ENCODE assay signal across 24 mouse cellular contexts in genomic region chr4:89169739-89170138, GRCm38 (mm10). TPM values are rescaled to one million over a fixed set of nuclear protein-coding genes. Genes with fewer than 3 reads are reported as not detected.
DNase-seq lines count a peak whose midpoint lies in the region; ATAC-seq and TF ChIP-seq lines count a peak whose summit lies in the region.
"Had no signal": no experiment of that assay in that cellular context is flagged by ENCODE, and none has a peak within 500 bp of the region (broad histone marks: within the 10 kb centered on the region; RNA-seq: fewer than 3 reads in every experiment).

No protein-coding gene starts in this region.

- no peak overlapping the region for H3K9ac ChIP-seq in forebrain, embryonic 15.5 days (replicated peaks)
- H3K9ac ChIP-seq: embryonic facial prominence, embryonic 13.5 days; heart, embryonic 12.5 days; hindbrain, embryonic 13.5 days had no signal

- H3K36me3 ChIP-seq in forebrain, embryonic 15.5 days = peaks cover 18% of the 10 kb centered on the region
- peaks cover 100% of the 10 kb centered on the region for H3K36me3 ChIP-seq in hindbrain, embryonic 10.5 days

- TF ChIP-seq CTCF in embryonic fibroblast, embryonic 13.5 days (IDR thresholded peaks at IDR 0.05; ENCODE audit: borderline replicate concordance, insufficient read depth, low read length) = no peak

- no peaks in the 10 kb centered on the region for H3K9me3 ChIP-seq in forebrain, embryonic 15.5 days
- H3K9me3 ChIP-seq in hindbrain, embryonic 10.5 days = peaks cover 7% of the 10 kb centered on the region; the same call in 1 of the 2 replicates
- H3K9me3 ChIP-seq: embryonic facial prominence, embryonic 13.5 days; hindbrain, embryonic 13.5 days had no signal

- no peak for TF ChIP-seq POLR2A in embryonic fibroblast, embryonic 13.5 days (IDR thresholded peaks at IDR 0.05; ENCODE audit: low read depth, low read length)

- H3K4me2 ChIP-seq in forebrain, embryonic 15.5 days (replicated peaks) = no peak overlapping the region
- H3K4me2 ChIP-seq: embryonic facial prominence, embryonic 13.5 days; heart, embryonic 12.5 days; hindbrain, embryonic 13.5 days had no signal

- peak overlapping the region; percentile 72 for H3K27ac ChIP-seq in embryonic fibroblast, embryonic 13.5 days (ENCODE audit: insufficient read depth, low read length)
- H3K27ac ChIP-seq in forebrain, embryonic 15.5 days (replicated peaks) = no peak overlapping the region
- no peak overlapping the region for H3K27ac ChIP-seq in hindbrain, embryonic 10.5 days
- H3K27ac ChIP-seq: embryonic facial prominence, embryonic 13.5 days; heart, adult 2 months; hindbrain, embryonic 13.5 days; hindbrain, postnatal 0 days had no signal

- 90% methylated on average over 4 of the region's 4 CpGs for WGBS in forebrain, embryonic 15.5 days
- WGBS in hindbrain, embryonic 10.5 days = 81% methylated on average over 4 of the region's 4 CpGs

- DNase-seq in 3134 (ENCODE audit: extremely low read depth, insufficient read length, low spot score) (peak; percentile 63), 3T3-L1 (ENCODE audit: low read depth, low spot score) (peak; percentile 99), R1 (ENCODE audit: low read depth, low spot score) (peak; percentile 21)
- no peak for DNase-seq in hindbrain, embryonic 10.5 days (ENCODE audit: low spot score)
- no peak for DNase-seq in urinary bladder, postnatal 25 days (ENCODE audit: low spot score)
- DNase-seq in urinary bladder, adult 2 months (ENCODE audit: low spot score) = no peak
- DNase-seq: adrenal gland, adult 2 months; adrenal gland, postnatal 25 days; cerebellum, adult 18-20 months; cerebellum, adult 9-11 months; cerebellum, postnatal 36 days; gastrocnemius, postnatal 10 days; heart, adult 2 months; heart, postnatal 36 days; kidney, adult 2 months had no signal

- ATAC-seq in forebrain, embryonic 15.5 days (replicated peaks) = no peak
- ATAC-seq: forebrain, embryonic 16.5 days; hindbrain, postnatal 0 days had no signal

- H3K4me3 ChIP-seq in embryonic fibroblast, embryonic 13.5 days (ENCODE audit: insufficient read depth, low read length) = no peak overlapping the region
- H3K4me3 ChIP-seq in forebrain, embryonic 15.5 days = no peak overlapping the region
- no peak overlapping the region for H3K4me3 ChIP-seq in hindbrain, embryonic 10.5 days
- H3K4me3 ChIP-seq: embryonic facial prominence, embryonic 13.5 days; erythroblast, embryonic 14.5 days; heart, adult 2 months; heart, embryonic 12.5 days; hindbrain, embryonic 13.5 days had no signal

- H3K4me1 ChIP-seq in embryonic fibroblast, embryonic 13.5 days (ENCODE audit: control insufficient read depth, insufficient read depth, low read length) = peaks cover 4% of the 10 kb centered on the region; the same call in 1 of the 2 replicates
- no peaks in the 10 kb centered on the region for H3K4me1 ChIP-seq in forebrain, embryonic 15.5 days
- no peaks in the 10 kb centered on the region for H3K4me1 ChIP-seq in hindbrain, embryonic 10.5 days (replicated peaks)
- H3K4me1 ChIP-seq: embryonic facial prominence, embryonic 13.5 days; heart, embryonic 12.5 days; hindbrain, embryonic 13.5 days had no signal

- H3K27me3 ChIP-seq in forebrain, embryonic 15.5 days = no peaks in the 10 kb centered on the region
- H3K27me3 ChIP-seq in hindbrain, embryonic 10.5 days (ENCODE audit: insufficient read depth, poor library complexity, severe bottlenecking) = no peaks in the 10 kb centered on the region
- H3K27me3 ChIP-seq: CH12.LX; embryonic facial prominence, embryonic 13.5 days; heart, embryonic 12.5 days; hindbrain, embryonic 13.5 days had no signal

RNA-seq across cellular contexts. Expression of gene Mtap, which starts 32.8 kb away (rescaled TPM):
- 86.7 and 92.6 TPM in 2 replicates for polyA plus RNA-seq in embryonic fibroblast, embryonic 13.5 days (2011; ENCODE audit: insufficient read length, low read depth, missing spikeins)
- polyA plus RNA-seq in forebrain, embryonic 15.5 days (2015; fragmentation: Nextera tagmentation; extraction: Ambion mirVana) = 27.8 and 29.3 TPM in 2 replicates
- 80.2 and 107 TPM in 2 replicates for polyA plus RNA-seq in hindbrain, embryonic 10.5 days (2016; fragmentation: Nextera tagmentation; extraction: Ambion mirVana)
- 30.8 and 34.2 TPM in 2 replicates for polyA plus RNA-seq in urinary bladder, adult 2 months (2012; rRNA removed)
- polyA plus RNA-seq: erythroblast, embryonic 14.5 days had no signal

Comparison
In these comparisons a context has a peak if more than half of its experiments do, and no peak if none do; other contexts are left out.
1. DNase-seq: peak in 3134 (single experiment), 3T3-L1 (single experiment) and R1 (single experiment); none in hindbrain, embryonic 10.5 days (single experiment), urinary bladder, postnatal 25 days (single experiment) and urinary bladder, adult 2 months (single experiment).